Mouse (Mus musculus): ENCODE results near the gene Fam83g. TPM values are rescaled to one million over a fixed set of nuclear protein-coding genes. Genes with fewer than 3 reads are reported as not detected.
"Not testable (repeated sequence)": the region's sequence is repeated elsewhere in the genome, so short reads cannot be mapped to it uniquely, and the experiment has no call there.

Gene Fam83g
- total RNA-seq (2021) = not detected
- long read RNA-seq, experiment 1, partial matches to known transcripts = 0 of 1 reads
- long read RNA-seq, experiment 1, other reads (novel, unspliced or antisense) = 1 of 1 reads
- long read RNA-seq, experiment 2, partial matches to known transcripts = 0 of 1 reads
- long read RNA-seq, experiment 2, other reads (novel, unspliced or antisense) = 1 of 1 reads

DNA sequence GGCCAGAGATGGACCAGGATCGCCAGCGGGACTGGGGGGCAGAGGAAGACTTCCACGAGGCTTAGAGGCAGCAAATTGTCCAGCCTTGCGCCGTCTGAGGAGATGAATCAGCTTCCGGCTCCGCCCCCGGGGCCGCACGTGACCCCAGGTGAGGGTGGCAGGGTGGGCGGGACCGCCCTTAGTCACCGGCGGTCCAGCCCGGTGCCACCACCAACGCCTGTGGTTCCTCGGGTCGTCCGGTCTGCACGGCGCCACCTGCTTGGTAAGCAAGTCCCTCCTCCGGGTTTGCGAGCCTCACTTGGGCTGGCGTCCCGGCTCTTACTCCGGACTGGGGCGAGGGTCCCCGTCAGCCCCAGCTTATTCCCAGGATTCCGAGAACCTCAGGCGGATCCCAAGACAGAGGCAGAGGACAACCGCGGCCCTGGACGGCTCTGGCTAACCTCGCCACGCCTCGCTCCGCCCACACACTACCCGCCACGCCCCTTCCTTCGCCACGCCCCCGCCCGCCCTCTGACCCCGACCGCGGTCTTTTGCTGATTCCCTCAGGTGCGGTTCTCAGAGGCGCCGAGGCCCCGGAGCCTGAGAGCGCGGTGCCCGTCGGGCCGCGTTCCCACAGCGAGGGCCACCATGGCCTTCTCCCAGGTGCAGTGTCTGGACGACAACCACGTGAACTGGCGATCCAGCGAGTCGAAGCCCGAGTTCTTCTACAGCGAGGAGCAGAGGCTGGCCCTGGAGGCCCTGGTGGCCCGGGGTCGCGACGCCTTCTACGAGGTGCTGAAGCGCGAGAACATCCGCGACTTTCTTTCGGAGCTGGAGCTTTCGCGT lies at the start of gene Fam83g:
Gene Fam83g (plus strand): TSS at position 185 of the 825 bp plus-strand sequence.
- H3K27ac ChIP-seq = no peak within 1 kb of the TSS
- TF ChIP-seq CTCF (conservative IDR thresholded peaks at IDR 0.05) = no peak
- DNase-seq (ENCODE audit: low spot score in 2 of 2) = no peak
- H3K4me3 ChIP-seq = peak within 1 kb of the TSS; percentile 39

- not testable (repeated sequence) for DNase-seq (ENCODE audit: low spot score in 2 of 2); H3K4me3 ChIP-seq; H3K27ac ChIP-seq
These were observed 47.6 kb upstream of the Fam83g start for GRCm38 (mm10) chr11:61636309-61636708.

GRCm38 (mm10) chr11:61637413-61637812 lies 46.5 kb upstream of the Fam83g start:
- no peak overlapping the region for H3K27ac ChIP-seq
- 0 out of 2 replicates have a peak, but pooled peaks have one; percentile 15 for TF ChIP-seq CTCF (conservative IDR thresholded peaks at IDR 0.05)
- DNase-seq (ENCODE audit: low spot score in 2 of 2) = no peak

DNA sequence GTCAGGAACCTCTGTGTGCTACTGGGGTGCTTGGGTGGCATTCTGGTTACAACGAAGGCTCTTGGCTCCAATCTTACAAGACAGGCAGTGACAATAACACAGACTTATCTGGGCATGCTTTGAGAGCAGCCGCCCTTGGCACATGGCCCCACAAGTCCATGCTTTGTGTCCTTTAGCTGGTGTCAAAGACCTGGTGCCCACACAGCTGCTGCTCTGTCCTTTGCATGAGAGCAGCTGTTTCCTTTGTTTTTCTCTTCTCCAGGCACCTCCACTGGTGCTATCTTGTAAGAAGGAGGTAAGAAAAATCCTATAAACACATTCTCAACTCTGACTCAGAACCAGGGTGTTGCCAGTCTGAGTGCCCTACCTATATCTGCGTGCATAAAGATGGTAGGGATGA lies 46.0 kb upstream of the Fam83g start:
- DNase-seq (ENCODE audit: low spot score in 2 of 2) = no peak
- Histone ChIP-seq H3K27ac (no peak overlapping the region), H3K4me3 (no peak overlapping the region)
- TF ChIP-seq CTCF (conservative IDR thresholded peaks at IDR 0.05) = no peak

More at GRCm38 (mm10) chr11:61637413-61637812, 46.5 kb upstream of the Fam83g start:
- no peak overlapping the region for H3K4me3 ChIP-seq

DNA sequence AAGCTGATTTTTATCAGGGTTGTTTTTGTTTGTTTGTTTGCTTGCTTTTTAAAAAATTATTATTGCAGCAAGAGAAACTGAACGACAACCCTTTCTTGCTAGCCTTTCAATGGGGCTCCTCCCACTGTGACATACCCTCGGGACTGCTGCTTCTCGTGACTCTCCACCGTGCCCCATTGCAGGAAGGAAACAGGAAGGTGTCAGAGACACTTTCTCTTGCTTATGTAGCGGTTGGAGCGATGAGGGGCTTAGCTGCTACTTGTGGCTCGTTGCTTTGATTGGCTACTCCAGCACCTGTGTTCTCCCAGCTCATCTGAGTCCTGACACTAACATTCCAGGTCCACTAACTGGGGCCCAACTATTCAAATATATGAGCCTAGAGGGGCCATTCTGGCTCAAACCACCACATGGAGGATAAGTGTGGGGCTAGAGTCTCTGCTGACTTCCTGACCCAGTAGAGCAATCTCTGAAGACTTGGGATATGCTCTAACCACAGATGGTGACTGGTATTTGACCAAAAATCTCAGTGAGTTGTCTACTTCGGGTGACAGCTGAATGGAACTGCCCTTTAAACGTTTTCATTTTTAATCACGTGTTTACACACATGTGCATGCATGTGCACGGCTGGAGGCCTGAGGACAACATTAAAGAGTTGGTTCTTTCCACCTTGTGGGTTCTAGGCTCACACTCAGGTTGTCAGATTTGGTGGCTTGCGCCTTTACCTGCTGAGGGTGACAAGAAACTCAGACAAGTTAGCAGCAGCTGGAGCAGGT lies 44.9 kb upstream of the Fam83g start:
- no peak overlapping the region for H3K4me3 ChIP-seq
- no peak for DNase-seq (ENCODE audit: low spot score in 2 of 2)
- H3K27ac ChIP-seq = no peak overlapping the region
- no peak for TF ChIP-seq CTCF (conservative IDR thresholded peaks at IDR 0.05)

DNA sequence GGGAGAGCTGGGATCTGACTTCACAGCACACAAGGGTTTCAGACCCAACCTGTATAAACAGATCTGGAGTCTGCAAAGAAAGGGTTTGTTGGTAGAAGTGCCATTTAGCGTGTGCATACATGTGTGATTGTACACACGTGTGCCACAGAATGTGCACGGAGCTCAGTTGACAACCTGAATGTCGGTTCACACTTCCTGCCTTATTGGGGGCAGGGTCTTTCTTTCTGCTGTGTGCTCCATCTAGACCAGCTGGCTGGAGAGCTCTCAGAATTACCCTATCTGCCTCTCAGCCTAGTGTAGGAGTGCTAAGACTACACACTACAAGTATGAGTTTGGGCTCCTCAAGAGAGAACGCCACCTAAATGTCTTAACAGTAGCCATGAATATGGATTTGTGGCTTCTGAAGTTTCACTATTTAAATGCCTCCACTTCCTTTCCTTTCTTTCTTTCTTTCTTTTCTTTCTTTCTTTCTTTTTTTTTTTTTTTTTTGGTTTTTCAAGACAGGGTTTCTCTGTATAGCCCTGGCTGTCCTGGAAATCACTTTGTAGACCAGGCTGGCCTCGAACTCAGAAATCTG lies 44.2 kb upstream of the Fam83g start:
- Histone ChIP-seq H3K27ac (no peak overlapping the region), H3K4me3 (no peak overlapping the region)
- TF ChIP-seq CTCF (conservative IDR thresholded peaks at IDR 0.05) = no peak
- no peak for DNase-seq (ENCODE audit: low spot score in 2 of 2)

GRCm38 (mm10) chr11:61640585-61640984 lies 43.3 kb upstream of the Fam83g start:
- not testable (repeated sequence) for DNase-seq (ENCODE audit: low spot score in 2 of 2); H3K4me3 ChIP-seq; H3K27ac ChIP-seq

DNA sequence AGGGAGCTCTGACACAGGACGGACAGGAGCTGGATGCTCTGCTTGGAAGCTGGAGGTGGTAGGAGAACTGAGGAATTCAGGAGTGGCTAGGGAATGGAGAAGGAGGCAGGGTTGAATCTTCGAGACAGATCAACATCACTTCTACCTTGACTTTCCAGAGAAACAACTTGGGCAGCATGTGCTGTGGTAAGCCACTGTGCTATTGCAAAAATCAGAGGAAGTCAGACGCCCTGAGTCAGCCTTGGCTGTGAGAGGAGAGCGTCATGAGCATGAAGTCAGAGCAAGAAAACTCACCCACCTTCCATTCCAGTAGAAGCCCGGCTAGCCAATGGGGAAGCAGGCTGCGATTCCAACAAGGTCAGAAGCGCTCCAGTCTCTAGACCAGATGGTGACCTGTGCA lies 41.8 kb upstream of the Fam83g start:
- DNase-seq (ENCODE audit: low spot score in 2 of 2) = no peak
- Histone ChIP-seq H3K4me3 (no peak overlapping the region), H3K27ac (no peak overlapping the region)
- TF ChIP-seq CTCF (conservative IDR thresholded peaks at IDR 0.05) = no peak

DNA sequence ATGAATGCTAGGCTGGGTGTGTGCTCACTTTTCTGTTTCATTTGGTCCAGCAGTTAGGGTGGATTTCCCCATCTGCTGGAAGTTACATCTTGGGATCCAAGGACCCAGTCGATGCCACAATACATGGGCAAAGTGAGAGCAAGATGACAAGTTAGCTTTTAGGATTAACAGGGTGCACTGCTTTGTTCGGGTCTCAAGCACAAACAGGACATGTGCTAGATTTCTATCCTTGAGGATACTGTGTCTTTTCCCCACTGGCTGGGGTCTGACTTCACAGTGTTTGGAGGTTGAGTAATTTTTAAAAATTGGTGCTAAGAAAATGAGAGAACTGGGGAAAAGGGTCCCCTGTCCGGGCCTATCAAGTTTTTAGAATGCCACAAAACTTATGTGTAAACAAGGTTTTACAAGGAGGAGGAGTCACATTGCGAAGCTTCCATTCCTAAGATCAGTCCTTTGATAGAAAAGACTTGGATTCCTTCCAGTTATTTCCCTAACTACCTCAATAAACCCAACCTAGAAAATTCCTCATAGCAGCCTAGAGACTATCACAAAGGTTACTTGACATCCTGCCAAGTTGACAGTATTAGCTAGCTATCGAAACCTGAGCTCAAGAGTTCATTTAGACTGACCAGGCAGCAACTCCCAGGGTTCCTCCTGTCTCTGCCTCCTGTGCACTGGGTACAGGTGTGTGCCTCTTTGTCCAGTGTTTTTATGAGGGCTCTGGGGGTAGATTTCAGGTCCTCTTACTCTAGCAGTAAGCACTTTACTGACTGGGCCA lies 40.5 kb upstream of the Fam83g start:
- no peak for DNase-seq (ENCODE audit: low spot score in 2 of 2)
- peak overlapping the region; percentile 83; the same call in 1 of the 2 replicates for H3K27ac ChIP-seq
- no peak overlapping the region for H3K4me3 ChIP-seq
- TF ChIP-seq CTCF (conservative IDR thresholded peaks at IDR 0.05) = no peak

DNA sequence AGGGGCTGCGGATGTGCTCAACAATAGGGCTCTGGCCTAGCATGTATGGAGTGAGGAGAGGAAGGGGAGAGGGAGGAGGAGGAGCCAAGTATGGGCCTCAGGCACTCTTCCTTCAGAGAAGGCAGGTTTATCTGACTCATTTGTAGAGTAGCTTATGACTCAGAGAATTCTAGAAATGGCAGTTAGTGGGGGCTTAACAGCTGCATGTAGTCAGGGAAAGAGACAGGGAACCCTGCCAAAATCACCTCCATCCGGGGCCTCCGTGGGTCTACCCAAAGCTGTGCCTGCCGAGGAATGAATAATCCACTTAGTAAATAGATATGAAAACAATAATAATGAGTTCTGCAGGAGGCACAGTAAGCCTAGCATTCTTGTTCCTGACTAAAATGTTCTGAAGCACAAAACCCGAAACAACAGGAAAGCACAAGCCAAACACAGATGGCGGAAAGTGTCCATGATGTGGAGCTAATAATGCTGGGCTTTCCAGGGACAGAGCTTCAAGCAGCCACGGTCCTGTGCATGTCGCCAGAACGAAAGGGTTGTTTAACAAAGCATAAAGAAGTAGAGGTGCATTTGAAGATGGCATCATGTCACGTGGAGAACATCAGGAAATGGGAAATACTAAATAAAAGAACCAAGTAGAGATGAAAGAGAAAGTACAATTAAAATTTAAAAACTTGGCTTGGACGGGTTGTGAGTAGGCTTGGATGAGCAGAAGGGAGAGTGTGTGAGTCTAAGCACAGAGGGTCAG lies 39.1 kb upstream of the Fam83g start:
- peak; percentile 74 to 85 for DNase-seq (ENCODE audit: low spot score in 2 of 2)
- no peak for TF ChIP-seq CTCF (conservative IDR thresholded peaks at IDR 0.05)
- peak overlapping the region; percentile 83 for H3K27ac ChIP-seq
- H3K4me3 ChIP-seq = no peak overlapping the region

- Histone ChIP-seq H3K27ac (peak overlapping the region; percentile 83), H3K4me3 (no peak overlapping the region)
- TF ChIP-seq CTCF (conservative IDR thresholded peaks at IDR 0.05) = no peak
- no peak for DNase-seq (ENCODE audit: low spot score in 2 of 2)
These were observed 38.5 kb upstream of the Fam83g start for GRCm38 (mm10) chr11:61645357-61645857.
